Mouse (Mus musculus): Measurements from ENCODE around the gene Tk1.

The Tk1 gene

DNA sequence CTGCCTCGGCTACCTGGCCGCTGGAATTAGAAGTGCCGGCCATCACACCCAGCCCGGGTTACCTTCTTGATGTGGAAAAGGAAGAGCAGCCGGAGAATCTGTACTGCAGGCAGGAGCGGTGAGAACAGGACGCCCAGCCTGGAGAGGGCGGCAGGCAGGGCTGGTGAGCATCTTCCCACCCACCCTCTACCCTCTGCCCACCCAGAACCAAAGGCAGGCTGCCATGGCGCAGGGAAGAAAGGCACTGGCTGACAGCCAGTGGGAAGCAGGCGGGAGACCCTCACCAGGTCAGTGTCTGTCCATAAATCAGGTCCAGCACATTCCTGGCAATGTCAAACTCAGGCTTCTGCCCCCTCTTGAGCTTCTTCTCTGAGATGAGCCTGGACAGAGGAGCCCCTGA is 55.5 kb downstream of the Tk1 start:
- DNase-seq (ENCODE audit: low read depth, low spot score) = no peak

DNA sequence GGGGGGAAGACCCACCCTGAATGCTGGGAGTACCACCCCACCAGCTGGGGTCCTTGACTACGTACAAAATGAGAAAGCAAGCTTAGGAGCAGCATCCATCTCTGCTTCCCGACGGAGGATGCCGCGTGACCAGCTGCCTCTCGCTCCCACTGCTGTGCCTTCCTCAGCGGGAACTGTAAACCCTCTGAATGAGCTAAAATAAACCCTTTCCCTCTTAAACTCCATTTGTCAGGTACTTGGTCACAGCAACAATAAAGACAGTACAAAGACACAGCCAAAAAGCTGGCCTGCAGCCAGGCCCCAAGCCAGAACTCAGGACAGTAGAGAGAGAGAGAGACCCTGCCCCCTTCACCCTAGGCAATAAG is 56.2 kb downstream of the Tk1 start:
- DNase-seq (ENCODE audit: low read depth, low spot score) = no peak

DNA sequence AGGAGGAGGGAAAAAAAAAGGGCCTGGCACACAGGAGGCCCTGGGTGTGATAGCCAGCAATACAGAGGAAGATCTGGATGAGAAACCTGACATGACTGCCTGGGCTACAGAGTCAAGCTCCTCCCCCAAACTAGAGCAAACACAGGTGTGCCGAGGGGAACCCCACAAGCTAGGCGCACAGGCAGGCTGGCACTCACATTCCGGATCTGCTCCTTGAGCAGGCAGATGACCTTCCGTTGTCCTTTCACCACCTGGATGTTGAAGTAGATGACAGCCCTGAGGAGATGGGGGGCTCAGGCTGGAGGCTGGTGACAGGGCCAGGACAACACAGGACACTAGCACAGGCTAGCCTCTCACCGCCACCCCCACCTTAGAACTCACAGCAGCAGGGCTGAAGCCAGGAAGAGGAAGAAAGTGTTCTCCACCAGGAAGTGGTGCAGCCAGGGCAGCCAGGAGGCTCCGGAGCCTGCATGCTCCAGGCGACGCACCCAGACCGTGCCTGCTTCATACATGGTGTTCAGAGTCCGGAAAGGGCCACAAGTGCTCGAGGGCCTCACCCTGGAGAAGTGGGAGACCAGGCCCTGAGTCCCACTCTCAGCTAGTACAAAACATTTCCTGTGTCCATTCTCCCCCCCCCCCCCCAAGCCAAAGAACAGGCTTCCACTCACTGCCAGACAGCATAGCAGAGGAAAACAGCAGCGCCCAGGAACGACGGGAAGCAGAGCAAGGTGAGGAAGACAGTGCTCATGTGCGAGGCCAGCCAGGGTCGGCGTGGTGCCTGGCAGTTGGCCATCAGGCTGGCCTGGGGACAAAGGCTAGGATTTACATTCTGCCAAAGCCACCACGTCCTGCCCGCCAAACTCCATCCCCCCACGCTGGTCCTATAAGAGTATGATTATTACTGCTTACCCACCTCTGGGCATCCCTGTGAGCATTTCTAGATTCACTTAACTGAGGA is 56.9 kb downstream of the Tk1 start:
- DNase-seq (ENCODE audit: low read depth, low spot score) = no peak

DNA sequence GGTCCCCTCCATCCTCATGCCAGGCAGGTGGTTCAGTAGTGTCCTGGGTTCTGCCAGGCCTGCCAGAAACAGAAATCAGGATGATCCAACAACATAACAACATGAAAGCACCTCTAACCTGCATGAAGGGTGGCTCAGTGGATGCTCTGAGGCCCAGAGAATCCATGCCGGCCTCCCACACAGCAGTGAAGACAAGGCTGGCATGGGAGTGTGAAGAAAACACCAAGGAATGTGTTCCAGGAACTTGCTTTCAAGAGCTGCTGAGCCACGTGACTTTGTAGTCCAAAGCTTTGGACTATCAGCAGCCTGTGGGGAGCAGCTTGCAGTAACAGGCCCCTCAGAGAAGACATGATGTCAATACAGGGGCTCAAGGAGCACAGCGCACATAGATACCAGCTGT is 59.6 kb downstream of the Tk1 start:
- DNase-seq (ENCODE audit: low read depth, low spot score) = no peak

Measured in WW6 (cell line).